Mouse (Mus musculus) kidney, postnatal 0 days (tissue): ENCODE measurements around the gene Coq4. TPM values are rescaled to one million over a fixed set of nuclear protein-coding genes. Genes with fewer than 3 reads are reported as not detected.

ENCODE experiments used
- ATAC-seq: fragments of 200-750 bp; cut with Nextera tagmentation; replicated peaks from 2 replicates; pipeline ENCODE4 v1.8.0; 2017; ENCODE audit warnings: low read depth, moderate number of reproducible peaks, moderate TSS enrichment, moderate library complexity; ENCODE audit not compliant: low FRiP score
- DNase-seq: peaks from one replicate; pipeline ENCODE4 v3.0.0-alpha.2; 2016; ENCODE audit warnings: low spot score
- H3K27ac ChIP-seq: fragments of 300-500 bp; sonication (generic); 2 replicates; pipeline ENCODE4 v1.5.1; 2014; ENCODE audit warnings: mild to moderate bottlenecking
- H3K27me3 ChIP-seq: fragments of 300-500 bp; sonication (generic); 2 replicates; pipeline ENCODE4 v1.6.1; 2014; ENCODE audit warnings: low read length, mixed read lengths; ENCODE audit not compliant: insufficient read depth
- H3K36me3 ChIP-seq: fragments of 300-500 bp; sonication (generic); 2 replicates; pipeline ENCODE4 v1.6.1; 2014; ENCODE audit warnings: low read length, mixed read lengths; ENCODE audit not compliant: insufficient read depth
- H3K4me1 ChIP-seq: fragments of 300-500 bp; sonication (generic); replicated peaks from 2 replicates; pipeline ENCODE4 v1.6.1; 2014; ENCODE audit warnings: antibody characterized with exemption, low read length, mixed read lengths; ENCODE audit not compliant: insufficient read depth
- H3K4me2 ChIP-seq: fragments of 300-500 bp; sonication (generic); 2 replicates; pipeline ENCODE4 v1.6.1; 2014; ENCODE audit warnings: mild to moderate bottlenecking, low read length, moderate library complexity, mixed read lengths
- H3K4me3 ChIP-seq: fragments of 300-500 bp; sonication (generic); replicated peaks from 2 replicates; pipeline ENCODE4 v1.5.1; 2014; ENCODE audit warnings: low read depth, low read length
- H3K9ac ChIP-seq: fragments of 300-500 bp; sonication (generic); 2 replicates; pipeline ENCODE4 v1.6.1; 2014; ENCODE audit warnings: low read depth, low read length
- H3K9me3 ChIP-seq: fragments of 300-500 bp; sonication (generic); replicated peaks from 2 replicates; pipeline ENCODE4 v1.6.1; 2016; ENCODE audit warnings: low read length, inconsistent platforms, mixed read lengths
- CTCF ChIP-seq: IDR thresholded peaks from 2 replicates; pipeline ENCODE4 v1.5.1; 2016; ENCODE audit warnings: antibody characterized with exemption, low read depth, mild to moderate bottlenecking, moderate library complexity
- WGBS: fragments of 180-500 bp; shearing (Covaris S2); extraction: QIAGEN DNeasy Blood & Tissue Kit; methylation state at CpG from one replicate; pipeline ENCODE4 v1.1.7; 2014; 5-methylcytosine and 5-hydroxymethylcytosine counted together
- polyA plus RNA-seq: library from polyadenylated mRNA; unstranded; fragments of >200 nt; fragmentation: Nextera tagmentation; extraction: Ambion mirVana; gene quantifications from 2 replicates; pipeline ENCODE4 v1.2.1, GENCODE M21; 2015

Coq4 gene
- polyA plus RNA-seq, 1 experiment from 2014 or later: 29.3 TPM

- H3K27ac ChIP-seq: peak overlapping the region; percentile 77
- H3K4me1 ChIP-seq: peaks cover 8% of the 10 kb centered on the region
- no peaks in the 10 kb centered on the region; the same call in 1 of the 2 replicates for H3K36me3 ChIP-seq
- 4% methylated on average over 11 of the region's 11 CpGs for WGBS
- no peaks in the 10 kb centered on the region for H3K27me3 ChIP-seq
- H3K9ac ChIP-seq: peak overlapping the region; percentile 46
- no peaks in the 10 kb centered on the region for H3K9me3 ChIP-seq
- DNase-seq (peak; percentile 62), ATAC-seq (no peak)
- peak overlapping the region; percentile 86 for H3K4me2 ChIP-seq
- no peak for TF ChIP-seq CTCF
- H3K4me3 ChIP-seq: peak overlapping the region; percentile 99
These were observed 39.1 kb downstream of the Coq4 start for GRCm38 (mm10) chr2:29826318-29826925.

DNA sequence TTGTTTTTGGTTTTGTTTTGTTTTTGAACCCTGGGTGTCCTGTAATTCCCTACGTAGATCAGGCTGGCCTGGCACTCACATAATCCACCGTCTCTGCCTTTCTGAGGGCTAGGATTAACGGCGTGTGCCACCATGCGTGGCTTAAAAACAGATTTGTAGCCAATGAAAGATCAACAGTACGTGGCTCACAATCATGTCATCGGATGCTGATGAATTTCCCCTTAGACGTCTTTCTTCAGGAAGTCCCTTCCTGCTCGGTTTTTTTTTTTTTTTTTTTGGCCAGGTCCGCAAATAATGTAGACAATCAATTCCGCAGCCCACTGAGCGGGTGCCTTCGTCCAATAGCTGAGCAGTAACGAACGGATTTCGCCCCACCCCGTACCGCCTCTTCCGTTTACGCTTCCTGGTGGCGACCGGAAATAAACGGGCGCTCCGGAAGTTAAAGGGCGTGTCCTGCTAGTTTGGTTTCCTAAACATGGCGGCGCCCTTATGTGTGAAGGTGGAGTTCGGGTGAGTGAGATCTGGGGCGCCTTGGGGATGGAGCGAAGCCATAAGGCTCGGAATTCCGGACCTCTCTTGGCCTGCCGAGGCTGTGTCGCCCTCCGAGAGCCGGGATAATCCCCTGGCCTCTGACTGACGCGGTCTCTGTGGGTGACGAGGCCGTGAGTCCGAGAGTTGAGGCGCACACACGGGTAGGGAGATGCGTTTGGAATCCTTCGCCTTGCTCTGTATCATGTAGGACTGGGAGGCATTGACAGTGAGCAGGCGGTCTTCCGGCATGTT lies 39.8 kb downstream of the Coq4 start:
- Histone ChIP-seq H3K36me3 (no peaks in the 10 kb centered on the region; the same call in 1 of the 2 replicates), H3K4me3 (peak overlapping the region; percentile 99), H3K27me3 (no peaks in the 10 kb centered on the region), H3K4me2 (peak overlapping the region; percentile 86), H3K4me1 (peaks cover 8% of the 10 kb centered on the region), H3K9ac (peak overlapping the region; percentile 81), H3K9me3 (no peaks in the 10 kb centered on the region), H3K27ac (peak overlapping the region; percentile 77)
- DNase-seq: peak; percentile 99
- under 1% methylated on average over 48 of the region's 48 CpGs for WGBS
- peak; percentile 95 for ATAC-seq
- TF ChIP-seq CTCF: no peak

- Histone ChIP-seq H3K27ac (peak overlapping the region; percentile 66), H3K4me3 (peak overlapping the region; percentile 99), H3K4me1 (peaks cover 8% of the 10 kb centered on the region), H3K27me3 (no peaks in the 10 kb centered on the region), H3K9me3 (no peaks in the 10 kb centered on the region), H3K36me3 (peaks cover 1% of the 10 kb centered on the region), H3K9ac (peak overlapping the region; percentile 81), H3K4me2 (peak overlapping the region; percentile 86)
- ATAC-seq (no peak), DNase-seq (no peak)
- WGBS: 3% methylated on average over 12 of the region's 12 CpGs
- no peak for TF ChIP-seq CTCF
These were observed 40.4 kb downstream of the Coq4 start for GRCm38 (mm10) chr2:29827709-29828024.

GRCm38 (mm10) chr2:29831106-29831505 lies 43.8 kb downstream of the Coq4 start:
- Histone ChIP-seq H3K4me1 (peaks cover 8% of the 10 kb centered on the region), H3K36me3 (peaks cover 13% of the 10 kb centered on the region), H3K9me3 (no peaks in the 10 kb centered on the region), H3K4me2 (no peak overlapping the region), H3K9ac (no peak overlapping the region), H3K27ac (no peak overlapping the region), H3K27me3 (no peaks in the 10 kb centered on the region), H3K4me3 (no peak overlapping the region)
- WGBS: 88% methylated on average over 4 of the region's 4 CpGs
- ATAC-seq (no peak), DNase-seq (no peak)
- TF ChIP-seq CTCF: no peak

GRCm38 (mm10) chr2:29833796-29834195 lies 46.5 kb downstream of the Coq4 start:
- no peaks in the 10 kb centered on the region for H3K27me3 ChIP-seq
- no peaks in the 10 kb centered on the region for H3K4me1 ChIP-seq
- peaks cover 21% of the 10 kb centered on the region for H3K36me3 ChIP-seq
- no peak overlapping the region for H3K9ac ChIP-seq
- ATAC-seq (no peak), DNase-seq (no peak)
- no peak for TF ChIP-seq CTCF
- no peak overlapping the region for H3K4me2 ChIP-seq
- no peak overlapping the region for H3K4me3 ChIP-seq
- no peaks in the 10 kb centered on the region for H3K9me3 ChIP-seq
- no peak overlapping the region for H3K27ac ChIP-seq
- WGBS: 87% methylated on average over 5 of the region's 5 CpGs

- Histone ChIP-seq H3K27me3 (no peaks in the 10 kb centered on the region), H3K4me1 (no peaks in the 10 kb centered on the region), H3K36me3 (peaks cover 29% of the 10 kb centered on the region), H3K9me3 (no peaks in the 10 kb centered on the region), H3K27ac (no peak overlapping the region), H3K4me2 (no peak overlapping the region), H3K4me3 (no peak overlapping the region), H3K9ac (no peak overlapping the region)
- TF ChIP-seq CTCF: no peak
- DNase-seq (no peak), ATAC-seq (0 out of 2 replicates have a peak, but pooled peaks have one; percentile 17)
- WGBS: 63% methylated on average over 2 of the region's 2 CpGs
These were observed 48.2 kb downstream of the Coq4 start for GRCm38 (mm10) chr2:29835391-29835899.
